Mouse (Mus musculus) forebrain, embryonic 15.5 days (tissue): ENCODE measurements around the gene Sh3tc1. TPM values are rescaled to one million over a fixed set of nuclear protein-coding genes. Genes with fewer than 3 reads are reported as not detected.

Experiments used
- ATAC-seq: fragments of 200-750 bp; cut with Nextera tagmentation; replicated peaks from 2 replicates; pipeline ENCODE4 v1.8.0; 2017; ENCODE audit warnings: mild to moderate bottlenecking, moderate TSS enrichment, moderate library complexity
- H3K27ac ChIP-seq: fragments of 300-500 bp; sonication (generic); replicated peaks from 2 replicates; pipeline ENCODE4 v1.5.1; 2015; ENCODE audit warnings: mild to moderate bottlenecking, inconsistent platforms
- H3K27me3 ChIP-seq: fragments of 300-500 bp; sonication (generic); 2 replicates; pipeline ENCODE4 v1.6.1; 2015; ENCODE audit warnings: inconsistent platforms
- H3K36me3 ChIP-seq: fragments of 300-500 bp; sonication (generic); 2 replicates; pipeline ENCODE4 v1.6.1; 2015; ENCODE audit warnings: mild to moderate bottlenecking, inconsistent platforms
- H3K4me1 ChIP-seq: fragments of 300-500 bp; sonication (generic); 2 replicates; pipeline ENCODE4 v1.6.1; 2015; ENCODE audit warnings: inconsistent platforms
- H3K4me2 ChIP-seq: fragments of 300-500 bp; sonication (generic); replicated peaks from 2 replicates; pipeline ENCODE4 v1.6.1; 2015; ENCODE audit warnings: mild to moderate bottlenecking, inconsistent platforms
- H3K4me3 ChIP-seq: fragments of 300-500 bp; sonication (generic); 2 replicates; pipeline ENCODE4 v1.5.1; 2015; ENCODE audit warnings: mild to moderate bottlenecking, inconsistent platforms
- H3K9ac ChIP-seq: fragments of 300-500 bp; sonication (generic); replicated peaks from 2 replicates; pipeline ENCODE4 v1.6.1; 2015; ENCODE audit warnings: mild to moderate bottlenecking, inconsistent platforms
- H3K9me3 ChIP-seq: fragments of 300-500 bp; sonication (generic); 2 replicates; pipeline ENCODE4 v1.6.1; 2016; ENCODE audit warnings: inconsistent platforms
- WGBS: fragments of 180-500 bp; shearing (Covaris S2); methylation state at CpG from one replicate; pipeline ENCODE4 v1.1.7; 2015; ENCODE audit warnings: mixed read lengths; 5-methylcytosine and 5-hydroxymethylcytosine counted together
- polyA plus RNA-seq: library from polyadenylated mRNA; unstranded; fragments of >200 nt; fragmentation: Nextera tagmentation; extraction: Ambion mirVana; gene quantifications from 2 replicates; pipeline ENCODE4 v1.2.1, GENCODE M21; 2015

The Sh3tc1 gene
- polyA plus RNA-seq, 1 experiment from 2014 or later, result 1.9 TPM

DNA sequence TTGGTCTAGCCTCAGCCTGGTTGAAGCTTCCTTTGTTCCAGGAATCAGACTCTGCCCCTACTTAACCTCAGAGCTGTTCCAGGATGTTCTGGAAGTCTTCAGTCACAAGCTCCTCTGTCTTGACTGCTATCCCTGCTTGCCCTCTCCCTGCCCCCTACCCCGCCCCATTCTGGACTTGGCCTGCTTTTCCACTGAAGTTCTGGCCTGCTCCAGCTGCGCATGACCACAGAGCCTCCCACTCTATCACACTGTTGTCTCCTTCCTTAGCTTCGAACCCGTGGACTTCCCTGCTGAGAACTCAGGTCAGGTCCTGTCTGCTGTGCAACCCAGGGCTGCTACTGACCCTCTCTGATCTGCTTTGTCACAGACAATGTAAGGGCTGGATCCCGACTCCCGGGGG lies 26.1 kb upstream of the Sh3tc1 start:
- Histone ChIP-seq H3K27me3 (peaks cover 4% of the 10 kb centered on the region; the same call in 1 of the 2 replicates), H3K9me3 (no peaks in the 10 kb centered on the region), H3K4me2 (no peak overlapping the region), H3K27ac (no peak overlapping the region), H3K9ac (no peak overlapping the region), H3K4me1 (no peaks in the 10 kb centered on the region), H3K4me3 (no peak overlapping the region), H3K36me3 (no peaks in the 10 kb centered on the region)
- WGBS, result 84% methylated on average over 6 of the region's 6 CpGs
- ATAC-seq, result no peak

DNA sequence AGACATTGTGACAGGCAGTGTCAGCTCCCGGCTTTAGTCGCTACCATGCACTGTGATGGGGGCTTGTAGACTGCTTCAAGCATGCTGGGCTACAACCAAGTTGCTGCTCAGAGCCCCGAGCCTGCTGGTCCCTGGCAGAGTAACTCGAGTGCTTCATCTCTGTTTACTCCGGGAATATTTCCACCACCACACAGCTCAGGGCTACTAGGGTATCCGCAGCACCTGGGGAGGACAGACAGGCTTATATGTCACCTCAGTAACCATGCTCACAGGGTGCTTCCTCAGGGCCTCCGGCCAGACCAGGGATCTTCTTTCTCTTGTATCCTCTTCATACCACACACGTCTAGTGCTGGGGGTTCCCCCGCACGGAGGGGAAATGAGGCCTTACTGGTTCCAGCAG lies 23.1 kb upstream of the Sh3tc1 start:
- H3K9me3 ChIP-seq, result no peaks in the 10 kb centered on the region
- H3K4me1 ChIP-seq, result peaks cover 6% of the 10 kb centered on the region
- H3K4me2 ChIP-seq, result no peak overlapping the region
- H3K4me3 ChIP-seq, result no peak overlapping the region
- ATAC-seq, result no peak
- H3K9ac ChIP-seq, result no peak overlapping the region
- H3K36me3 ChIP-seq, result no peaks in the 10 kb centered on the region
- WGBS, result 78% methylated on average over 10 of the region's 10 CpGs
- no peak overlapping the region for H3K27ac ChIP-seq
- peaks cover 31% of the 10 kb centered on the region for H3K27me3 ChIP-seq

DNA sequence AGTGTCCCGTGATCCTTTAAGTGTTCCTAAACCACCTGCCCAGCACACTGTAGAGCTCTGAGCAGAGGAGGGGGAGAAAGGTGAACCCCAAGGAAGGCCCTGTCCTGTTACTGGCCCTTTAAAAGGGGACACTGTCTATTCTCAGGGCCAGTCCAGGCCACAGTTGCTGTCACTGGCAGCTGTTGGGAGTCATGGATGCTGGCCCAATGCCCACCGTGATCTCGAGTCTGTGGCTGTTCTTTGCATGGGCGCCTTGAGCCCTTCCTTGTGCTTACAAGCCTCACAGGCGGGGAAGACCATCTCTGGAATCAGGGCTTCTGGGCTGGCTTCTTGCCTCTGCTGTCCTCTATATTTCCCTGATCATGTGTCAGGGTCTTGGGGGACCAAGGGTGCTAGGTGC lies 22.6 kb upstream of the Sh3tc1 start:
- no peak overlapping the region for H3K4me2 ChIP-seq
- no peaks in the 10 kb centered on the region for H3K36me3 ChIP-seq
- no peak overlapping the region for H3K27ac ChIP-seq
- 72% methylated on average over 5 of the region's 5 CpGs for WGBS
- no peak for ATAC-seq
- no peaks in the 10 kb centered on the region for H3K9me3 ChIP-seq
- peaks cover 31% of the 10 kb centered on the region for H3K27me3 ChIP-seq
- peaks cover 6% of the 10 kb centered on the region for H3K4me1 ChIP-seq
- H3K4me3 ChIP-seq, result no peak overlapping the region
- no peak overlapping the region for H3K9ac ChIP-seq

DNA sequence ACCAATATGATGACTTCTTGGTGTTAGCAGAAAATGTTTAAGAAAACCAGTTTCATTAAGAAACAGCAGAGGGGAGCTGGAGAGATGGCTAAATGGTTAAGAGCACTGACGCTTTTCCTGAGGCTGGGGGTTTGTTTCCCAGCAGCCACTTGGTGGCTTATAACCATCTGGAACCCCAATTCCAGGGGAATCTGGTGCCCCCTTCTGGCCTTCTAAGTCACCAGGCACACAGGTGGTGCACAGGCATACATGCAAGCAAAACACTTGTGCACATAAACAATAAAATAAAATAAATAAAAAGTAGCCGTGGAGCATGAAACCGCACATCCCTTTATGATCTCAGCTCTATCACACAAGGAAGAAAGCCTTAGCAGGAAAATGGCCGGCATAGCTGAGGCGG lies 21.5 kb upstream of the Sh3tc1 start:
- 76% methylated on average over 5 of the region's 5 CpGs for WGBS
- no peaks in the 10 kb centered on the region for H3K36me3 ChIP-seq
- H3K4me1 ChIP-seq, result peaks cover 12% of the 10 kb centered on the region
- no peaks in the 10 kb centered on the region for H3K9me3 ChIP-seq
- no peak overlapping the region for H3K4me3 ChIP-seq
- H3K4me2 ChIP-seq, result no peak overlapping the region
- H3K27ac ChIP-seq, result no peak overlapping the region
- no peak overlapping the region for H3K9ac ChIP-seq
- peaks cover 34% of the 10 kb centered on the region for H3K27me3 ChIP-seq
- no peak for ATAC-seq

DNA sequence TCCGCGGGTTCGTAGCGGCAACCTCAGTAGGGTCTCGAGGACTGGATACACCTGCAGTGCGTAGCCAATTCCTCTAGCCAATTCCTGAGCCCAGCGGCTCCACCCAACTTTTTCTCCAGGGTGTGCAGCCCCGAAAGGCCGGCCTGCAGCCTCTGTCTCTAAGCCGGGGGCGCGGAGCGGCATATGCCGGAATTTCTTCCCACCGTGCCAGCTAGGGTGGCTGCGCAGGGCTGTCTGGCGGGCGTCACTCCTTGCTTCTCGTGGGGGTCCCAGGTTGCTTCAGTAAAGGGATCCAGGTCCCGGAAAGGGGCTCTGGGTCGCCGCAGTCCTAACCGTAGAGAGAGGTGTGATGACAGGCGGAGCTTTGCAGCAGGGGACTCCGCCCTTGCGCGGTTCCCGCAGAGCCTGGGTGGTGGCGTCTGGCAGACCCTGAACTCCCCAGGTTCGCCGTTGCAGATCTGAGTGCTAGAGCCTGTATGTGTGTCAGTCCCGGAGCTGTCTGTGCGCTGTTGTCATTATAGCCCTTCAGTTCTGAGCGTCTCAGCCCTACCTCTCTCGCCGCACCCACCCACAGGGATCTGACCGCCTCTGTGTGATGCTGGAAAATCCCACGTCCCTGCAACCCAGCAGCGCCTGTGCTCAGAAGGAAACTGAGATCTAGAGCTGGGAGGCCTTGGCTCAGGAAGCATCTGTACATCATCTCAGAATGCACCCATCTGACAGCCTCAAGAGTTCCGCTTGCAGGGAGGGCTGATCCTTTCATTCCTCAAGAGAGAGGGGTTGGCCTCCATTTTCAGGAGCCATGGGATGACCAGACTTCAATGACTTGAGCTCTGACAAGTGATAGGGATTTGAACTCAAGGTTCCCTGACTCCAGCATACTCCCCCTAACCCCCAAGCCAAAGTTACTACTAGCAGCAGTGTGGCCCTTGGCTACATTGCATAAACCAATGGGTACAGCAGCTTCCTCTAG lies 18.6 kb upstream of the Sh3tc1 start:
- Histone ChIP-seq H3K4me3 (peak overlapping the region; percentile 64), H3K36me3 (no peaks in the 10 kb centered on the region), H3K9me3 (no peaks in the 10 kb centered on the region), H3K9ac (peak overlapping the region; percentile 51), H3K27me3 (peaks cover 36% of the 10 kb centered on the region), H3K4me2 (peak overlapping the region; percentile 93), H3K27ac (no peak overlapping the region), H3K4me1 (peaks cover 12% of the 10 kb centered on the region)
- 2% methylated on average over 40 of the region's 40 CpGs for WGBS
- peak; percentile 30 for ATAC-seq

DNA sequence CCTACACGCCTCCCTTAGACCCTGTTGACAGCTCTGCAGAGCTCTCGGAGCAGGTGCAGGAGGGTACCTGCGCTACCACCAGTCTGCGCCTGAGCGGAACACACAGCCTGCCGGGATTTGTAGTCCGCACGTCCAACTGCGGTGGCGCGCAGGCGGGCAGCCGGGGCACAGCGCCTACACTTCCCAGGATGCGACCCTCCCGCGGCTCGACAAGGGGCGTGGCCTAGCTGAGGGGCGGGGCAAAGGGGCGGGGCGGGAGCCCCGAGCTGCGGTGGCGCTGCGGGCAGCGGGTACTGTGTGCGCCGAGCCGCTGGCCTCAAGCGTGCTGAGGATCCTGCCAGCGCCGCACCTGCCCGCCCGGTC lies 17.8 kb upstream of the Sh3tc1 start, which contains the start of gene Ablim2:
Gene Ablim2, plus strand, starts transcription at position 242 of the 363 bp plus-strand sequence.
- Histone ChIP-seq H3K27ac (peak within 1 kb of the TSS; percentile 76), H3K4me3 (peak within 1 kb of the TSS; percentile 64), H3K36me3 (no peaks in the 10 kb centered on the region), H3K4me1 (peaks cover 12% of the 10 kb centered on the region), H3K9ac (peak within 1 kb of the TSS; percentile 55), H3K27me3 (peaks cover 34% of the 10 kb centered on the region), H3K9me3 (no peaks in the 10 kb centered on the region), H3K4me2 (peak within 1 kb of the TSS; percentile 93)
- under 1% methylated on average over 34 of the region's 35 CpGs for WGBS
- ATAC-seq, result peak; percentile 98

DNA sequence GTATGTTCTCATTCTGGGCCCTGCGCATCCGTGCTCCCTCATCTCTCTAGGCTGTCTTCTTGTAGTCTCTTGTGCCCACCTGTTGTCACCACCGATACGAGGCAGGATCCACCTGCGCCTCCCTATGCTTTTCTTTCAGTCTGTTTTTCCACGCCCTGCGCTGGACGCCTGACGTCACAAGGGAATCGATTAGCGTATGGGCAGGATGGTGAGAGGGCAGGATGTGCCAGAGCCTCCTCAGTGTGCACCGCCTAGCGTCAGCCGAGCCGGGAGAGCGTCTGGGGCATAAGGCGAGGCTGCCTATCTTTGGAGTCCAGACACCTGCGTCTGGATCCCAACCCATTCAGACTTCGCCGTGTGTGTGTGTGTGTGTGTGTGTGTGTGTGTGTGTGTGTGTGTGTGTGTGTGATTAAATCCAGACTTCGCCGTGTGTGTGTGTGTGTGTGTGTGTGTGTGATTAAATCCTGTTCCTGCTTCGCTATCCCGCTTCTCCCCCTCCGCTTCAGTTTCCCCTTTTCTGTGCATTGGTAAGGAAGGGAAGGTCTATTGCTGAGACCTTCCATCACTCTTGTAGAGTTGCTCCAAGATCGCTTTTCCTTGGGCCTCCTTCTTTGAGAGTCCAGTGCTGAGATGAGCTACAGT lies 17.3 kb upstream of the Sh3tc1 start:
- 4% methylated on average over 26 of the region's 26 CpGs for WGBS
- peaks cover 33% of the 10 kb centered on the region for H3K27me3 ChIP-seq
- H3K9me3 ChIP-seq, result no peaks in the 10 kb centered on the region
- H3K27ac ChIP-seq, result peak overlapping the region; percentile 76
- H3K36me3 ChIP-seq, result no peaks in the 10 kb centered on the region
- peak overlapping the region; percentile 55 for H3K9ac ChIP-seq
- peak; percentile 54 for ATAC-seq
- H3K4me1 ChIP-seq, result peaks cover 12% of the 10 kb centered on the region
- H3K4me2 ChIP-seq, result peak overlapping the region; percentile 93
- peak overlapping the region; percentile 64 for H3K4me3 ChIP-seq

DNA sequence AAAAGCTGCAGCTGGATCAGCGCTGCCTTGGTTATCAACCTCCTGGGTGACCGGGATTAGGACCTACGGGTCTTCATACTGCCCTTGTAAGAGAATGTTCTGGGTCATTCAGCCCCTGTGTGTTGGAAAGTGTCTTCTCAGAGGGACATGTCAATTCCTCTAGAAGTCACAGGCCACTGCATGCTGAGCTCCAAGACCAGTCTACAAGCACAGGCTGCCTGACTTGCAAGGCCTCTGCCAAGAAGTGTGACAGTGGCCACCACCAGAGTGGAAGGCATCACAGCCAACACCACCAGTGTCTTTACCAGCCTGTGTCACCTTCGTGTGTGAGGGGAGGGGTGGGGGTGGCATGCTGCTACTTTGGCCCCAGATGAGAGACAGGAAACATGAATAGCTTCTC lies 16.2 kb upstream of the Sh3tc1 start:
- peaks cover 33% of the 10 kb centered on the region for H3K27me3 ChIP-seq
- 85% methylated on average over 4 of the region's 4 CpGs for WGBS
- H3K4me3 ChIP-seq, result no peak overlapping the region
- no peaks in the 10 kb centered on the region for H3K36me3 ChIP-seq
- no peak overlapping the region for H3K27ac ChIP-seq
- no peak overlapping the region for H3K9ac ChIP-seq
- ATAC-seq, result no peak
- H3K4me2 ChIP-seq, result no peak overlapping the region
- peaks cover 12% of the 10 kb centered on the region for H3K4me1 ChIP-seq
- no peaks in the 10 kb centered on the region for H3K9me3 ChIP-seq

DNA sequence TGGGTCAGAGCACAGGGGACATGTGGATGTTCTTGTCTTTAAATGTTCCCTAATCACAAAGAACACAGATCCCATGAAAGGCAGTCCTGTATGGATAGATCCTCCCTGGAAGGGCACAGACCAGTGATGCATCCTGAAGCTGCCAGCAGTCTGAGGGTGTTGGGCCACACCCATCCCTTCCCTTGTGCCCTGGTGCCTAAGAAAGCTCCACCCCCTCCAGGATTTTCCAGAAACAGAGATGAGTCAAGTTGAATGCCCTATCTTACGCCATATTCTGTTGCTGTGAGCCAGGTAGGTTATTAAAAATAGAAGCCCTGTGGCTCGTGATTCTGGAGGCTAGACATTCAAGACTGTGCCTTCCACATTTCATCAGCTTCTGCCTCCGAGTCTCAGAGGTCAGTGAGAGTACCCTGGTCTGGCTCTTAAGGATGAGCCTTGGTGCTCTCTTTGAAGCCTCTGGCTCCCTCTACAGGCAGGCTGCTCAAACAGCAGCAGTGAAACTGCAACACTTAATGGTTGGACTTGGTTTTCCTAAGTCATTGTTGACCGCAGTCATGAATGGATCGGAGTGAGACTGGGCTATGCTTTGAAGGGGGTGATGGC lies 15.4 kb upstream of the Sh3tc1 start:
- H3K9ac ChIP-seq, result no peak overlapping the region
- H3K9me3 ChIP-seq, result no peaks in the 10 kb centered on the region
- no peak overlapping the region for H3K4me3 ChIP-seq
- WGBS, result 24% methylated on average over 5 of the region's 5 CpGs
- peaks cover 12% of the 10 kb centered on the region for H3K4me1 ChIP-seq
- H3K27me3 ChIP-seq, result peaks cover 26% of the 10 kb centered on the region
- no peak overlapping the region for H3K4me2 ChIP-seq
- H3K36me3 ChIP-seq, result no peaks in the 10 kb centered on the region
- no peak for ATAC-seq
- H3K27ac ChIP-seq, result no peak overlapping the region

DNA sequence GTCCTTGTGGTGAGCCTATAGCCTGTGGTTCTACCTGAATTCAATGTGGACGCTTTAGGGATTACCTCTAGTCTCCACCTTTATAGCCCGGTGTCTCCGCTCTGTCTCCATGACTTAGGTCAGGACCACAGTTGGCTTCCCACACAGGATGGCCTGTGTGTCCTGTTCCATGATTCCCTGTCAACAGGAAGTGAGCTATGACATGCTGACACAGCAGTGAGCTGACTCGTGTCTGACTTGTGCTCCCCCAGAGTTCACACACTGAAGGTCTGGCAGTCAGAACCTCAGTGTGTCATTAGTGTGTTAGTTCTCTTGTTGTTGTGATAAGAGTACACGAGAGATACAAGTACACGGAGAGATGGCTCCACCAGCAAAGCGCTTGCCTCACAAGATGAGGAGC lies 11.2 kb upstream of the Sh3tc1 start:
- WGBS, result 88% methylated on average over 7 of the region's 7 CpGs
- H3K27ac ChIP-seq, result no peak overlapping the region
- H3K36me3 ChIP-seq, result no peaks in the 10 kb centered on the region
- no peaks in the 10 kb centered on the region for H3K27me3 ChIP-seq
- H3K9ac ChIP-seq, result no peak overlapping the region
- H3K4me3 ChIP-seq, result no peak overlapping the region
- H3K4me2 ChIP-seq, result no peak overlapping the region
- H3K9me3 ChIP-seq, result no peaks in the 10 kb centered on the region
- no peak for ATAC-seq
- no peaks in the 10 kb centered on the region for H3K4me1 ChIP-seq

DNA sequence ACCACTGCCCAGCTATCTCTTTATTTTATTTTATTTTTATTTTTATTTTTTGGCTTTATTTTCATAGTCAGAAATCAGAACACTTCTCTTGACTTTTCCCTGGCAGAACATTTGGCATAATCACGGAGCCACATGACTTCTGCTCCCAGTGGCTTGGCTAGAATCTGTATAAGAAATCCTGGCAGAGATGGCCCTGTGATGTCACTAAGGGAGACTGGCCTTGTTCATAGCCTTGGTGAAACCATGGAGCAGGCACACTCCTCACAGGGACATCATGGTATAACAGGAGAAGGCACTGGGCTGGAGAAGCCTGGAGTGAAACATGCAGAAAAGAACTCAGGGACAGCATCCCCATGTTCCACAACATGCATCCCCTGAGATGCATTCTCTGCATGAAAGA lies 10.2 kb upstream of the Sh3tc1 start:
- H3K9me3 ChIP-seq, result no peaks in the 10 kb centered on the region
- no peak overlapping the region for H3K9ac ChIP-seq
- H3K27ac ChIP-seq, result no peak overlapping the region
- H3K27me3 ChIP-seq, result no peaks in the 10 kb centered on the region
- 73% methylated on average over 1 of the region's 1 CpGs for WGBS
- H3K4me3 ChIP-seq, result no peak overlapping the region
- no peak overlapping the region for H3K4me2 ChIP-seq
- ATAC-seq, result no peak
- no peaks in the 10 kb centered on the region for H3K36me3 ChIP-seq
- H3K4me1 ChIP-seq, result no peaks in the 10 kb centered on the region

DNA sequence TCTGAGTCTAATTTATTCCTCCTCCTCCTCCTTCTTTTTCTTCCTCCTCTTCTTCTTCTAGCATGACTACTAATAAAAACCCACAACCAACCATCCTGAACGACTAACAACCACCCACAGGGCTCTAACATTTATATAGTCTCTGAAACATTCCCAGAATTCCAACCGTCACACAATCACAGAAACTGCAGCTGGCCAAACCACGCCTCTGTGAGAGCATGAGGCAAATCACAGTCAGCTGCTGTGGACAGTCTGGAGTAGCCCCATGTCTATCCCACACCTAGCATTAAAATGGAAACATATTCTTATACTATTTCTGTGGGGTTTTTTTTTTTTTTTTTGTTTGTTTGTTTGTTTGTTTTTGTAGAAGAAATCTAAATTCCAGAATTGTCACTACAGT lies 9.6 kb upstream of the Sh3tc1 start:
- 68% methylated on average over 3 of the region's 3 CpGs for WGBS
- no peak overlapping the region for H3K4me3 ChIP-seq
- H3K9ac ChIP-seq, result no peak overlapping the region
- H3K4me2 ChIP-seq, result no peak overlapping the region
- no peak for ATAC-seq
- H3K4me1 ChIP-seq, result no peaks in the 10 kb centered on the region
- no peaks in the 10 kb centered on the region for H3K9me3 ChIP-seq
- no peaks in the 10 kb centered on the region for H3K36me3 ChIP-seq
- no peaks in the 10 kb centered on the region for H3K27me3 ChIP-seq
- H3K27ac ChIP-seq, result no peak overlapping the region
